Mouse (Mus musculus) E14TG2a.4 (cell line): Measurements from ENCODE around the gene Kdm2b.

ENCODE experiments used
- H3K27me3 ChIP-seq: 2 replicates; pipeline ENCODE4 v1.6.1; 2014; ENCODE audit warnings: low read length, control low read depth; ENCODE audit not compliant: insufficient read depth
- H3K36me3 ChIP-seq: 2 replicates; pipeline ENCODE4 v1.6.1; 2014; ENCODE audit warnings: low read length, control low read depth; ENCODE audit not compliant: insufficient read depth
- H3K4me1 ChIP-seq: replicated peaks from 2 replicates; pipeline ENCODE4 v1.6.1; 2014; ENCODE audit warnings: low read depth, low read length, control low read depth
- H3K4me3 ChIP-seq: replicated peaks from 2 replicates; pipeline ENCODE4 v1.5.1; 2014; ENCODE audit warnings: mild to moderate bottlenecking, low read length
- H3K9me3 ChIP-seq: 2 replicates; pipeline ENCODE4 v1.6.1; 2014; ENCODE audit warnings: low read length, control low read depth
- CTCF ChIP-seq: conservative IDR thresholded peaks from 2 replicates; pipeline ENCODE4 v1.5.1; 2014; ENCODE audit warnings: low read length
- NANOG ChIP-seq: IDR thresholded peaks from 2 replicates; pipeline ENCODE4 v1.6.1; 2014; ENCODE audit warnings: borderline replicate concordance, low read length, mixed read lengths
- POU5F1 ChIP-seq: IDR thresholded peaks from 2 replicates; pipeline ENCODE4 v1.6.1; 2014; ENCODE audit warnings: low read length, borderline replicate concordance

The Kdm2b gene

DNA sequence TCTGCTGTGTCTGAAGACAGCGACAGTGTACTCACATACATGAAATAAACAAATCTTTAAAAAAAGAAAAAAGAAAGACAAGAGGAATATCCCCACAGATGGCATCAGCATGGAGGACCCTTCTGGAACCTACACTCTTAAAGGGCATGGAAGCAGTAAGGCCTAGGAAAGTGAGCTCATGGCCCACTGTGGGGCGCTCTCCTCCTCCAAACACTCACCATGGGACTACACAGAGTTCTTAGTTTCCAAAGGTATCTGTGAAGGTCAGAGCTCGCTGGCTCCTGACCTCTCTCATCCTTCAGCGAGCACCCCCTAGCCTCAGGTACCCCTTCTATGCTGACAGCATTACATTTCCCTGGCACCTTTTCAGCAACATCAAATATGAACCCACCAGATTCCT is 53.8 kb downstream of the Kdm2b start:
- H3K36me3 ChIP-seq, result peaks cover 80% of the 10 kb centered on the region
- no peak for TF ChIP-seq NANOG
- no peak for TF ChIP-seq POU5F1
- peak; percentile 18; the same call in 1 of the 2 replicates for TF ChIP-seq CTCF
- peaks cover 44% of the 10 kb centered on the region for H3K4me1 ChIP-seq
- H3K9me3 ChIP-seq, result no peaks in the 10 kb centered on the region
- H3K27me3 ChIP-seq, result no peaks in the 10 kb centered on the region
- H3K4me3 ChIP-seq, result no peak overlapping the region

DNA sequence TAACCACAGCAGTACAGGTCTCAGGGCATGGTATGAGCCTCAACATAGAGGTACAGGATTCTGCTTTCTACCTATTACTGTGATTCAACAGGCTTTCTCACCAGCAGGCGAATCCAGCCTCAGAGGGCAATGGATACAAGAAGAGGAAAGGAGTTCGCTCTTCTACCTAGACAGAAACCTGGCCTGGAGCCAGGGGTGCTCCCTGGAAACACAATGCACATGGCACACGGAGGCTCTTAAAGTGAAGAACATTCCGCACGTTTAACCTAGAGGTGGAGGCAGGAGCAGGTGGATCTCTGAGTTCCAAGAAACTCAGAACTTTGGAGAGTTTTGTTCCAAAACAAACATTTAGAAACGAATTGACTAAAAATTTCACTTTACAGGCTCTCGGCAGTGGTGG is 58.6 kb downstream of the Kdm2b start:
- TF ChIP-seq NANOG, result no peak
- no peak for TF ChIP-seq CTCF
- TF ChIP-seq POU5F1, result no peak
- H3K36me3 ChIP-seq, result peaks cover 60% of the 10 kb centered on the region
- H3K4me1 ChIP-seq, result peaks cover 46% of the 10 kb centered on the region
- no peak overlapping the region for H3K4me3 ChIP-seq
- no peaks in the 10 kb centered on the region for H3K27me3 ChIP-seq
- H3K9me3 ChIP-seq, result no peaks in the 10 kb centered on the region

DNA sequence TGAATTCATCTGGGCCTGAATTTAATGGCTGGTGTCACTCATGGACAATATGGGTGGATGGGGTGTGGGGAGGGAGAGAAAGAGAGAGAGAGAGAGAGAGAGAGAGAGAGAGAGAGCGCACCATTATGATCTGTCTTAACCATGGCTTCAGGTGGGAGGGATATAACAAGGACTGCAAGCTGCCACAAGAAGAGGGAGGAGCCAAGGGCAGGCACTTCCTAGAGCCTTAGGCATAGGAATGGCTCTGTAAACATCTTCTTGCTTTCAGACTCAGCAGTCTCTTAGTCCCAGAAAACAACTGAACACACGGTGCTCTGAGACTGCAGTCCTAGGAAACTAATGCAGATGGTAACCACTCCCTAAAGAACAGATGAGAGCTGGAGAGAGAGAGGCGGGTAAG is 61.3 kb downstream of the Kdm2b start:
- H3K27me3 ChIP-seq, result no peaks in the 10 kb centered on the region
- no peaks in the 10 kb centered on the region for H3K9me3 ChIP-seq
- H3K4me3 ChIP-seq, result peak overlapping the region; percentile 30
- peaks cover 63% of the 10 kb centered on the region for H3K4me1 ChIP-seq
- TF ChIP-seq NANOG (no peak), POU5F1 (no peak), CTCF (no peak)
- peaks cover 40% of the 10 kb centered on the region for H3K36me3 ChIP-seq

DNA sequence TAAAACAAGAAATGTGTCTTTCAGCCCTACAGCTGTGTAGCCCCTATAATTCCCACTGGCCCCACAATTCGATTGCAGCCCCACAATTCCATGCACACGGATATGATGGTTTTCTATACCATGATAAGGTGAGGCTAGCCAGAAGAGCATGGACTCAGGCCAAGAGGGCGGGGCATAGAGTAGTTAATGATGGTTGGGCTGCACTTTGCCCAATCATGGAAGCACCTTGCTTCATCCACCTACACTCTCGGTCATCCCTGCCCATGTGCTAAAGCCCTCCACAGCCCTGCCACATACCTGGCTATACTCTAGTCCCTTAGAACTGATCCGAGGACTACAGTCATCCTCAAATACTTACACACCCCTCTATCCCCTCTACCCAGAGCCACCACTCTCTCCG is 61.9 kb downstream of the Kdm2b start:
- no peaks in the 10 kb centered on the region for H3K9me3 ChIP-seq
- peaks cover 69% of the 10 kb centered on the region for H3K4me1 ChIP-seq
- H3K4me3 ChIP-seq, result peak overlapping the region; percentile 30
- no peaks in the 10 kb centered on the region for H3K27me3 ChIP-seq
- TF ChIP-seq POU5F1 (no peak), CTCF (no peak), NANOG (no peak)
- peaks cover 40% of the 10 kb centered on the region for H3K36me3 ChIP-seq

DNA sequence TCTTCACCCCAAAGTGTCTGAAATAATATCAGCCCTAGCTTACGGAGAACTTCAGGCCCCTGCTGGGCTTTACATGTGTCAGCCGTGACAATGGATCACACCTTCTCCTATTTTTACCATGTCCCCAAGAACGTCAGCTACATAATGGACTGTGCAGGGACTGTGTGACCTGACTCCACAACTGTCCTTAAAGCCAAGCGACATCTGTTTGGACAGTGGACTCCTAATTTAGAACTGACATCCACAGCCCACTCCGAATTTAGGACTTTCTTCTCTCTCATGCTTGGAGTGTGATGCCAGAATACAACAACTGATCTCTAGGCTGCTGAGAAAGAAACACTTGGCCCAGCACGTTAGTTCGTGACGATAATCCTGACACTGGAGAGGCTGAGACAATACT is 62.5 kb downstream of the Kdm2b start:
- Histone ChIP-seq H3K36me3 (peaks cover 34% of the 10 kb centered on the region), H3K27me3 (no peaks in the 10 kb centered on the region), H3K4me3 (no peak overlapping the region), H3K4me1 (peaks cover 74% of the 10 kb centered on the region), H3K9me3 (no peaks in the 10 kb centered on the region)
- TF ChIP-seq NANOG (no peak), POU5F1 (no peak), CTCF (no peak)

DNA sequence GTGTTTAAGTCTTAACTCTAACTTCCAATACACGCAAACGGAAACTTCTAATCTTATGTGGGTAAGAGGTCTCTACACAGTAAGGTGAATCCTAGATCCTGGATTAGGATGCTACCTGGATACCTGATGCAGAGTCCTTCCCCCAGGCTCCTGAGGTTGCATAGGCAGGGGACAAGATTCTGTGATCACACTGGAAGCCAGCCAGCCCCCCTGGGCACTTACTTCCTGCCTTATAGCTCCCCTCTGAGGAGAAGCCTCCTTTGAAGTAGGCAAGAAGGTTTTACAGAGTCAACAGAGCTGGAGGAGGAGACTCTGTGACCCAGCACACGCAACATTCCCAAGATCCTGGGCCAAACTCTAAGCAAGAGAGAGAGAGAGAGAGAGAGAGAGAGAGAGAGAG is 63.3 kb downstream of the Kdm2b start:
- H3K4me3 ChIP-seq, result no peak overlapping the region
- no peak for TF ChIP-seq CTCF
- no peak for TF ChIP-seq POU5F1
- TF ChIP-seq NANOG, result no peak
- H3K27me3 ChIP-seq, result no peaks in the 10 kb centered on the region
- no peaks in the 10 kb centered on the region for H3K9me3 ChIP-seq
- peaks cover 82% of the 10 kb centered on the region for H3K4me1 ChIP-seq
- peaks cover 26% of the 10 kb centered on the region for H3K36me3 ChIP-seq

DNA sequence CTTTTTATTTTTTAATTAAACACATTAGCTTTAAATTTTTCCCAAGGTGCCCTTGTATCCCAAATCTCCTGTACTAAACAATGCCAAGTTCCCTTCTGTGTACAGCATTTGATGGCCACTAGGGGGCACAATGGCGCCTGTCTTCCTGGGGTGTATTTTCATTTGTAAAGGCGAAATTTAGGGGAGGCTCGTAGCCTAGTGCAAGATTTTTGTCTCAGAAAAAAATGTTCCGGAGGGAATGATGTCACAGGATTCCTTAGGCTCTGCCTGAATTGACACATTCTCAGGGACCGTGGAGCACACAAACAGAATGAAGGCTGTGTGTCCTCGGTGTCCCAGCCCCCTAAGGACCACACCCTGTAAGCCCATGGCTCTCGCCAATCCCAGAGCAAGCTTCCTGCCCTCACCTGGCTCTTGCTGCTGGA is 64.1 kb downstream of the Kdm2b start:
- Histone ChIP-seq H3K36me3 (peaks cover 19% of the 10 kb centered on the region), H3K4me1 (peaks cover 84% of the 10 kb centered on the region), H3K4me3 (0 out of 2 replicates have a peak overlapping the region, but pooled peaks have one; percentile 23), H3K27me3 (no peaks in the 10 kb centered on the region), H3K9me3 (no peaks in the 10 kb centered on the region)
- TF ChIP-seq POU5F1 (no peak), CTCF (peak; percentile 88)

DNA sequence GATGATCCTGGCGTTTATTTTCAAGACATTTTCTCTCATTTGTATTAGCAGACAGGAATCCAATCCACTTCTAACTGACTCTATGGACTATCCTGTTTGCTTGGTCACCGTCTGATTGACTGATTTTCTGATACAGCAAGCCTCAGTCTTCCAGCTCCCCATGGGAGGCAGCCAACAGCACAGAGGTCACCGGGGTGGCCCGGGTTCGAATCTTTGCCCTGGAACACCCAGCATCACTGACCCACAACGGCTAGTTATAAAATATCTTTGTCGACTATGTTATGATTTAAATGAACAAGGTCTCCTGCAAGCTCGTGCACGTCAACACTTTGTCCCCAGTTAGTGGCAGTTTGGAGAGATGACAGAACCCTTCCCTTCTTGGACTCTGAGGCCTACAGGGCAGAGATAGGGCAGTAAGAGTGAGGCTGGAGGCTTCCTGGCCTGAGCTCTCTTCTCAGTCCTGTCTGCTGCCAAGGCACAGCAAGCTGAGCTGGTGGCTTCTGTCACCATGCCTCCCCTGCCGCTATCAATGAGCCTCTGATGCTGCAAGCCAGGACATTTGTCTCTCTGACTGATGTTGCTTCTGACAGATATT is 65.7 kb downstream of the Kdm2b start:
- TF ChIP-seq CTCF (no peak), POU5F1 (no peak), NANOG (no peak)
- H3K4me1 ChIP-seq, result peaks cover 95% of the 10 kb centered on the region
- no peak overlapping the region for H3K4me3 ChIP-seq
- peaks cover 20% of the 10 kb centered on the region for H3K36me3 ChIP-seq
- no peaks in the 10 kb centered on the region for H3K27me3 ChIP-seq
- H3K9me3 ChIP-seq, result no peaks in the 10 kb centered on the region

DNA sequence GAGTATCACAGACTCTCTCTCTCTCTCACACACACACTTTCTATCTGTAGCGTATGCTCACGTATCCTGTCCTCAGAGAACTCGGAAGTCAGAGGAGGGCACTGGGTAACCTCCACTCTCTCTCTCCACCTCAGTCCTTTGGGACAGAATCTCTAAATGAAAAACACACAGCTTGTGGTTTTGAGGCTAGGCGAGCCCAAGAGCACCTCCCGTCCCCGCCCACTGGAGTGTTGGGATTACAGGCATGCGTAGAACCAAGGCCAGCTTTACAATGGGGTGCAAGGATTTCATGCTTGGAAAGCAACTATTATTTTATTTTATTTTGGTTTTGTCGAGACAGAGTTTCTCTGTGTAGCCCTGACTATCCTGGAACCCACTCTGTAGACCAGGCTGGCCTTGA is 67.7 kb downstream of the Kdm2b start:
- H3K36me3 ChIP-seq, result peaks cover 26% of the 10 kb centered on the region
- no peaks in the 10 kb centered on the region for H3K9me3 ChIP-seq
- peak overlapping the region; percentile 24 for H3K4me3 ChIP-seq
- TF ChIP-seq CTCF, result no peak
- TF ChIP-seq POU5F1, result no peak
- TF ChIP-seq NANOG, result no peak
- H3K4me1 ChIP-seq, result peaks cover 96% of the 10 kb centered on the region
- no peaks in the 10 kb centered on the region for H3K27me3 ChIP-seq
